Mouse (Mus musculus) adrenal gland, postnatal 4 days (tissue): ENCODE measurements around the gene Parp6. TPM values are rescaled to one million over a fixed set of nuclear protein-coding genes. Genes with fewer than 3 reads are reported as not detected.

Experiments
- DNase-seq, 2 experiments: peaks; one replicate each; pipeline ENCODE4 v3.0.0; 2021 to 2022; ENCODE audit warnings: low spot score in 2 of 2, mixed read lengths in 2 of 2
- total RNA-seq, 2 experiments: library from RNA; stranded (reverse); gene quantifications; 2 replicates each; pipeline ENCODE4 v1.2.3; 2021

Gene Parp6
- total RNA-seq, 2 experiments from 2014 or later: 31.6 to 32.2 TPM

DNA sequence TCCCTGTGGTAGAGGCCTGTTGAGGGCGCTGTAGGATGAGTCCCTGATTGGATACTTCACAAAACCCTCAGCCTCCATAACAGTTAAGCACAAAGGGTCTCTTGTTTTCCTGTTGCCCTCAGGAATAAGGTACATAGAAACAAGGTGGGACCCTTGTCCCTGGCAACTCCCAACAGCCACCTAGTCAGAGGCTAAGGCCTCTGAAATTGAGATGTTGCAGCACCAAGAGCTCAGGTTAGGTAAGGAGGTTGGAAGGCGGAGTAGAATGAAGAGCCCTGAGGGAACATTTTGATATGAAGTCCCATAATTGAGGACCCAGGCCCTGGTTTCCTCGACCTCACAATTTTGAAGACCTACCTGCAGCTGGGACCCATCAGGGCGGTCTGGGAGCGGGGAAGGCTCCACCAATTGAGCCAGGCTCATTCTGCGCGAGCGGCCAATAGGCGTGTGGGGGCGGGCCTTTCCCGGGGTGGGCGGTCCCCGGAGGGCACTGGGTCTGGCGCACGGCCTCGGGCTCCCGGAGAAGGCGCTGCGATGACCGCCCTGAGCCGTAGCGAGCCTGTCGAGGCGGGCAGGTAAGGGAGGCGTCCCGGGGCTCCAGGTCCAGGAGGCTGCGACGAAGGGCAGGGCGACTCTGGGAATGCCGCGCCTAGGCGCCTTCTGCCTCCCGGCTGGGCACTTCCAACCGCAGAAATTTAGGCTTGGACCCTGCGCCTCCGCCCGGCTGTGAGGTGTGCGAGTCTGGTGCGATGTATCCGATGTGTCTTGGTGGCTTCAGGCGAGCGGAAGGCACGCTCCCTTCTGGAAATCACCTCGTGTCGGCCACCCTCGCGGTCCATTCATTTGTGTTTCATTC, 62.8 kb downstream of the Parp6 start, which contains the start of gene Gramd2:
Gene Gramd2, plus strand, starts transcription at position 467 of the 856 bp plus-strand sequence.
- DNase-seq: peak; percentile 48 to 60

DNA sequence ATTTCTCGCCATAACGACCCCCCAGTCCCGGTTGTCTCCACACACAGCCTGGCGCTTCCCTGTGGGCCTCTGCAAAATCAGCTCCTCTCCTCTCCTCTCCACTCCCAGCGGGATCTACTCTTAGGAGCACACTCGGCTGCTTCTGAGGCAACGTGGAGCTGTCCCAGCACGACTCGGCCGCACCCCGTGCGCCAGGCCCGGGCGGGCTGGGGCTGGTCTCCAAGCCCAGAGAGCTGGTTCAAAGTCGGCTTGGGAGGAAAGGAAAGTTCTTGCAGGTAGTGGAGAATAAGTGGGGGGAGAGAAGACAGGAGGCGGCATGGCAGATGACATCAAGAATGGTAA, 63.4 kb downstream of the Parp6 start:
- no peak for DNase-seq

DNA sequence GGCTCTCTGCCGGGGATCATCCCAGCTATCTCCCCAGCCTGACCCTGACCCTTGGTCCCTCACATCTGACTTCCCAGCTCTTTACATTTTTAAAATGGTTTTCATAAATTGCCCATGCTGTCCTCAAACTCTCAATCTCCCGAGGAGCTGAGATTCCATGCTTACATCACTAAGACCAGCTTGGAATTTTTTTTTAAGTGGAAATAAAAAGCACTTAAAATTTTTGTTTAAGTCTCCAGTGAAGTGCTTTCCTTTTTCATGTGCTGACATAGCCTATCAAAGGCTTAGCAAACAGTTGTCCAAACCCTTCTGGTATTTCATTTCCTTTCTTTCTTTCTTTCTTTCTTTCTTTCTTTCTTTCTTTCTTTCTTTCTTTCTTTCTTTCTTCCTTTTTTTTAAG, 66.9 kb downstream of the Parp6 start:
- DNase-seq: no peak

DNA sequence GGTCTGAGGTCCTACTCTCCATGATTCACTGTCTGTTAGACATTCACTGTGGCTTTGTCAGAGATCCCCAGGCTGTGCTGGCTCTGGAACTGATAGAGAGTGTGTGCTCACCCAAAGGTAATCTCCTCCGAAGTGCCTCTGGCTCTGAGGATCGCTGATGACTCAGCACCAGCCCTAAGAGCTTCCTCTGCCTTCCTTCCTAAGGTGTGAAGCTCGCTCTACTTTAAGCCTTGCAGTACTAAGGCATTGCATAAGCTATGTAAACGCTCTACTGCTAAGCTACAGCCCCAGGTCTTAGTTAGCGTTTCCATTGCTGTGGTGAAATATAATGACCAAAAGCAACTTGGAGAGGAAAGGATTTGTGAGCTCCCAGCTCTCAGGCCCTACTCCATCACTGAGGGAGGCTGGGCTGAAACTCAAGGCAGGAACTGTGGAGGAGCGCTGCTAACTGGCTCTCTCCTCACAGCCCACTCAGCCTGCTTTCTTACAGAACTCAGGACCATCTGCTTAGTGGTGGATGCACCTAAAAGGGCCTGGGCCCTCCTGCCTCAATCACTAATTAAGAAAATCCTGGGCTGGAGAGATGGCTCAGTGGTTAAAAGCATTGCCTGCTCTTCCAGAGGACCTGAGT, 70.4 kb downstream of the Parp6 start:
- DNase-seq: no peak

DNA sequence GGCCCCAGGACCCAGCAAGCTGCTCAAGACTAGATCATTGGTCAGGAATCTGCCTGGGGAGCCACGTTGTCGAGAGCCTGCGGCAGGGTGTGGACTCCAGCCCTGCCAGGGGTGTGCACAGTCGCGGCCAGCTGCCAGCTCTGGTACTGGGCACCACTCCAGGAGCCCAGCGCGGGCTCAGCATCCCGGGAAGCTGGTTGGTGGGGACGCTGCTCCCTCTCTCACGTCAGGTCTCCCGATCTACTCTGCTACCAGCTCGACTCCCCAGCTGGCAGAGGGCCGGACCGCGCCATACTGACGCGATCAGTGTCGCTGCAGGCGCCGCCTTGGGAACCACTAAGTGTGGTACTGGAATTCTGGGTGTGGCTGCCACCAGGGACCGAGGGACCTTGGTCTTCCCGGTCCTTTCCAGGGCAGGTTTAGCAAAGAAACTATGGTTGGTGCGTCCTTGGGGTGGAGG, 74.6 kb downstream of the Parp6 start:
- DNase-seq: peak; percentile 37 to 52

DNA sequence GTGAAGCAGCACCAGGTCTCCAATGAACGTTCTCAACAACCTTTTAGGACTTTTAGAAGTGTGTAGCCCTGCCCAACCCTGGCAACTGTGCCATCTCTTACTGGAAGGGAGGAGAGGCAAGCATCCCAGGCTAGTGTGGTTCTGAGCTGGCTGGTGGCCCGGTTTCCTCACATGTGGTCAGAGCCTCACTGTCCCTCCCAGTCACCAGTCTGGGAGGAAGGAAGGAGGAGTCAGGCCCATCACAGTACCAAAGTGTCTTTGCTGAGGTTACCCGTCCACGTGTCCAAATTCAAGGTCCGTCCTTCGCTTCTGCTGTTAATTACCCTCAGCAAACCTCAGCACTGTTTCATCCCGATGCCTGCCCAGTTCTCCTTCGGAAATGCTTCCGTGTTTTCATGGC, 75.1 kb downstream of the Parp6 start:
- DNase-seq: no peak

DNA sequence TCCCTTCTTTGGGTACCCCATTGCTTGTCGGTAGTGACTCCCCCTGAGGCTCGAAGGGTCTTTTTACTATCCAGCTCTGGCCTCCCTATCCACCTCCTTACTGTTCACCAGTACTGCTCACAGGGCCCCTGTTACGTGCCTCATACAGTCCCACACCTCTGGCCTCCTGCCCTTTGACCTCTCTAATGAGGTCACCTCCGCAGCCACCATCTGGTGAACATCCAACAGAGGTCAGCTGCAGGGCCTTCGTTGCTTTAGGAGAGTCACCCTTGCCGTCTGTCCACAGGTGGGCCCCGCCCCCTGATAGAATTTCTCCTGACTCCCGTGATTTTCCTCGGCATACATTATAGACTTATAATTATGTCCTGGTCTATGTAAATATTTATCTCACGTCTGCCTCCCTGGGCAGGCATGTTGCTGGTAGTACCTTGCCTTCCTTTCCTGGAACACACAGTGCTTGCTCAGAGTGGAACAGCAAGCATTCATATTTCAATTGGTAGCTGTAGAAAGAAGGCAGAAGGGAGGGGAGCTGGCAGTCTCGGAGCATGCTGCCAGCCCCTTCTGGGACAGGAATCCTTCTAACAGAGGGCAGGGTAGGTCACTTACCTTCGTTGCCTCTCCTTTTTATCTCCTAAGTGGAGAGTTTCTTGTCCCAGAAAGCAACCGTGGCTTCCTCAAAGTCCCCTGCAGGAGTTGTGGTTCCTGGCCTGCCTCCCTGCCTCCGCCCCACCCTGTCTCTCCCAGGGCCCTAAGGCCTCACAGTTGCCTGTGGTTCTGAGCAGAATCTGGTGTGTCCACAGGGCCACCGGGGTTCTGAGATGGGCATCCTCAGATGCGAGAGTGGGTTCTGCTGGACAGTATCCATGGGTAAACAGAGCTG, 77.7 kb downstream of the Parp6 start:
- DNase-seq: no peak

DNA sequence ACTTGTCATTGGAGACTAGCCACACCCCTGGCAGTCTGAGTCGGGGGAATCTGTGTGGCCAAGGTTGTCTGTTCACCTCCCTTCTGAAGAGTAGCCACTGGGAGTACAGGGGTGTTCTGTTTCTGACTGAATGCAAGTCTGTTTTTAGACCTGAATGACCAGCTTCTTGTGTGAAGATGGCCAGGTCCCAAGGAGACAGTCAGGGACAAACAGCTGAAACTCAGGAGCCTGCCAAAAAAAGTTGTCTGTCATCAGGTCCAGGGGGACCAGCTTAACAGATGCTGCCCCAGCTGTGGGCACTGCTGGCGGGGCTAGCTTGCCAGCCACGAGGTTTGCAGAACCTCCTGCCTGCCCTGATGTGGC, 78.3 kb downstream of the Parp6 start:
- DNase-seq: no peak

DNA sequence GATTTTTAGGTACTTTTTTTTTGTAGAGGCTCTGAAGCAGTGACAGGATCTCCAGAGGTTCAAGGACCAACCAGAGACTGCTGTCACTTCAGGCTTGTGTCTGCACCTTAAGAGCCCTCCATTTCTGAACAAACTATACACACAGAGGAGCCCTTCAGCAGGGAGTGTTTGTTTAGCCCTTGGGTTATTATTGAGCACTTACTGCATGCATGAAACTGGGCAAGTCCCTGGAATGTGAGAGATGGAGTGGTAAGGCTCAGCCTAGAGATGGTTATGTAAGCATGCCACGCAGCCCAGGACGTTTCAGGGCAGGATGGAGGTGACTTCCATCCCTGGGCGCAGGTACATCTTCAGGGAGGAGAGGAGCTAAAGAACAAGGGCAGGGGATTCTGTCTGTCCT, 79.3 kb downstream of the Parp6 start:
- DNase-seq: no peak

Other genes starting within 250 kb of the Parp6 start
- gene Arih1, start 130.7 kb upstream of the Parp6 start, total RNA-seq: 100 to 1,000 TPM; 101 to 113 TPM
- gene Hexa, start 77.7 kb upstream of the Parp6 start, total RNA-seq: 10 to 100 TPM; 74.9 to 81.7 TPM
- 1 to 10 TPM; 1.3 to 2.0 TPM for gene Tmem202, start 77.4 kb upstream of the Parp6 start, total RNA-seq
- 10 to 100 TPM in 1 of 2 experiments, 1 to 10 TPM in 1; 8.0 to 11.5 TPM for gene Celf6, start 39.4 kb upstream of the Parp6 start, total RNA-seq
- 100 to 1,000 TPM; 351 to 370 TPM for gene Pkm, start 39.1 kb downstream of the Parp6 start, total RNA-seq
- under 1 TPM; 0.28 to 0.42 TPM for gene Gramd2, start 62.9 kb downstream of the Parp6 start, total RNA-seq
- gene Senp8, start 133.4 kb downstream of the Parp6 start, total RNA-seq: 1 to 10 TPM; 5.1 to 7.5 TPM
- 10 to 100 TPM; 18.2 to 24.5 TPM for gene Myo9a, start 133.6 kb downstream of the Parp6 start, total RNA-seq